Comparison of ENCODE assay signal across 32 mouse cellular contexts in genomic region chr14:34091475-34091874, GRCm38 (mm10). TPM values are rescaled to one million over a fixed set of nuclear protein-coding genes. Genes with fewer than 3 reads are reported as not detected.
DNase-seq lines count a peak whose midpoint lies in the region; ATAC-seq and TF ChIP-seq lines count a peak whose summit lies in the region.
"Had no signal": no experiment of that assay in that cellular context is flagged by ENCODE, and none has a peak within 500 bp of the region (broad histone marks: within the 10 kb centered on the region; RNA-seq: fewer than 3 reads in every experiment).

No protein-coding gene starts in this region.

- H3K4me3 ChIP-seq in heart, adult 2 months: no peak overlapping the region
- H3K4me3 ChIP-seq in liver, adult 2 months (ENCODE audit: insufficient read depth, low read depth, low read length): no peak overlapping the region
- H3K4me3 ChIP-seq in liver, embryonic 12.5 days: no peak overlapping the region
- H3K4me3 ChIP-seq in intestine, embryonic 15.5 days (replicated peaks): no peak overlapping the region
- no peak overlapping the region for H3K4me3 ChIP-seq in intestine, postnatal 0 days (ENCODE audit: low read depth, low read length)
- H3K4me3 ChIP-seq: embryonic facial prominence, embryonic 13.5 days; embryonic facial prominence, embryonic 15.5 days; forebrain, embryonic 13.5 days; forebrain, embryonic 15.5 days had no signal

- H3K79me2 ChIP-seq in heart, adult 2 months (replicated peaks; ENCODE audit: control insufficient read depth, insufficient read depth, low read length): no peaks in the 10 kb centered on the region
- no peaks in the 10 kb centered on the region for H3K79me2 ChIP-seq in liver, adult 2 months (ENCODE audit: control insufficient read depth, insufficient read depth, low read length)

- TF ChIP-seq CTCF in heart, adult 2 months (IDR thresholded peaks at IDR 0.05): no peak
- TF ChIP-seq CTCF in liver, adult 2 months (IDR thresholded peaks at IDR 0.05; ENCODE audit: low read depth, low read length): no peak
- TF ChIP-seq CTCF in intestine, postnatal 0 days (IDR thresholded peaks at IDR 0.05; ENCODE audit: low read depth): no peak

- no peaks in the 10 kb centered on the region for H3K4me1 ChIP-seq in heart, adult 2 months (ENCODE audit: control insufficient read depth, insufficient read depth, low read length)
- no peaks in the 10 kb centered on the region for H3K4me1 ChIP-seq in liver, adult 2 months (ENCODE audit: control insufficient read depth, insufficient read depth, low read length)
- H3K4me1 ChIP-seq in liver, embryonic 12.5 days: no peaks in the 10 kb centered on the region
- no peaks in the 10 kb centered on the region; the same call in 1 of the 2 replicates for H3K4me1 ChIP-seq in intestine, embryonic 15.5 days (replicated peaks)
- no peaks in the 10 kb centered on the region for H3K4me1 ChIP-seq in intestine, postnatal 0 days (replicated peaks; ENCODE audit: control insufficient read depth, insufficient read depth, low read length)
- H3K4me1 ChIP-seq: embryonic facial prominence, embryonic 13.5 days; forebrain, embryonic 13.5 days; forebrain, embryonic 15.5 days had no signal

- ATAC-seq in liver, embryonic 12.5 days: no peak
- peak; percentile 67; the same call in 1 of the 2 replicates for ATAC-seq in intestine, embryonic 15.5 days
- ATAC-seq in intestine, postnatal 0 days: peak; percentile 70
- ATAC-seq: activated CD4-positive, CD25-positive, alpha-beta regulatory T cell, adult 4 months; CD4-positive, CD25-positive, alpha-beta regulatory T cell, adult 4 months; forebrain, embryonic 13.5 days; forebrain, embryonic 15.5 days; Patski had no signal

- peak; percentile 49 for DNase-seq in heart, adult 11 months
- DNase-seq in heart, adult 2 months: no peak
- peak; percentile 26 for DNase-seq in liver, adult 2 months (ENCODE audit: extremely low read depth, low read depth, low spot score)
- no peak for DNase-seq in right cerebral cortex, postnatal 25 days
- DNase-seq in frontal cortex, postnatal 10 days (ENCODE audit: low spot score in 2 of 2): no peak
- DNase-seq: adrenal gland, adult 8-10 months; adrenal gland, postnatal 14 days; adrenal gland, postnatal 36 days; B cell, adult 2 months; cerebellum, adult 11 months; cerebellum, adult 18-20 months; cerebellum, adult 8-10 months; cerebellum, adult 9-11 months; cerebellum, postnatal 14 days; cerebellum, postnatal 36 days; embryo, embryonic 11 days had no signal

- 81% methylated on average over 5 of the region's 5 CpGs for WGBS in heart, adult 2 months
- WGBS in liver, adult 2 months: 75% methylated on average over 5 of the region's 5 CpGs
- 67% methylated on average over 5 of the region's 5 CpGs for WGBS in liver, embryonic 12.5 days (ENCODE audit: insufficient replicate concordance)
- 79% methylated on average over 5 of the region's 5 CpGs for WGBS in intestine, embryonic 15.5 days
- WGBS in intestine, postnatal 0 days: 76% methylated on average over 5 of the region's 5 CpGs

- H3K36me3 ChIP-seq in heart, adult 2 months (ENCODE audit: control insufficient read depth, insufficient read depth, low read length): no peaks in the 10 kb centered on the region
- H3K36me3 ChIP-seq in liver, adult 2 months (ENCODE audit: control insufficient read depth, insufficient read depth, low read length): no peaks in the 10 kb centered on the region
- H3K36me3 ChIP-seq in liver, embryonic 12.5 days: no peaks in the 10 kb centered on the region
- no peaks in the 10 kb centered on the region for H3K36me3 ChIP-seq in intestine, embryonic 15.5 days
- H3K36me3 ChIP-seq in intestine, postnatal 0 days (ENCODE audit: control insufficient read depth, insufficient read depth): no peaks in the 10 kb centered on the region; the same call in 1 of the 2 replicates
- H3K36me3 ChIP-seq: embryonic facial prominence, embryonic 13.5 days; embryonic facial prominence, embryonic 15.5 days; forebrain, embryonic 15.5 days; G1E had no signal

- H3K9me3 ChIP-seq in liver, embryonic 12.5 days (replicated peaks): no peaks in the 10 kb centered on the region
- no peaks in the 10 kb centered on the region for H3K9me3 ChIP-seq in intestine, embryonic 15.5 days
- H3K9me3 ChIP-seq in intestine, postnatal 0 days (ENCODE audit: control insufficient read depth): no peaks in the 10 kb centered on the region
- H3K9me3 ChIP-seq: embryonic facial prominence, embryonic 13.5 days; embryonic facial prominence, embryonic 15.5 days; forebrain, embryonic 13.5 days; forebrain, embryonic 15.5 days had no signal

- no peak for TF ChIP-seq POLR2A in heart, adult 2 months (IDR thresholded peaks at IDR 0.05; ENCODE audit: insufficient read depth, low read depth, low read length)
- no peak for TF ChIP-seq POLR2A in liver, adult 2 months (IDR thresholded peaks at IDR 0.05; ENCODE audit: extremely low read depth, insufficient read depth, low read length)

- H3K4me2 ChIP-seq in liver, embryonic 12.5 days: no peak overlapping the region
- no peak overlapping the region for H3K4me2 ChIP-seq in intestine, embryonic 15.5 days (replicated peaks)
- H3K4me2 ChIP-seq in intestine, postnatal 0 days (replicated peaks; ENCODE audit: low read depth): no peak overlapping the region
- H3K4me2 ChIP-seq: embryonic facial prominence, embryonic 13.5 days; embryonic facial prominence, embryonic 15.5 days; forebrain, embryonic 13.5 days; forebrain, embryonic 15.5 days had no signal

- no peak for TF ChIP-seq EP300 in heart, adult 2 months (IDR thresholded peaks at IDR 0.05; ENCODE audit: insufficient read depth, low read depth, low read length)

- H3K27ac ChIP-seq in heart, adult 2 months: no peak overlapping the region
- H3K27ac ChIP-seq in liver, adult 2 months (replicated peaks; ENCODE audit: insufficient read depth, low read depth, low read length): no peak overlapping the region
- H3K27ac ChIP-seq in liver, embryonic 12.5 days: no peak overlapping the region
- H3K27ac ChIP-seq in intestine, embryonic 15.5 days: no peak overlapping the region
- H3K27ac ChIP-seq in intestine, postnatal 0 days (ENCODE audit: low read depth, low read length): no peak overlapping the region
- H3K27ac ChIP-seq: embryonic facial prominence, embryonic 13.5 days; embryonic facial prominence, embryonic 15.5 days; forebrain, embryonic 13.5 days; forebrain, embryonic 15.5 days had no signal

- intact Hi-C loops in heart, adult 2 months (cut with DNase I): no loop called here

- no peak overlapping the region for H3K9ac ChIP-seq in heart, adult 2 months (ENCODE audit: low read depth, low read length)
- no peak overlapping the region for H3K9ac ChIP-seq in liver, adult 2 months (ENCODE audit: low read depth, low read length)
- no peak overlapping the region for H3K9ac ChIP-seq in liver, embryonic 12.5 days
- H3K9ac ChIP-seq in intestine, embryonic 15.5 days: no peak overlapping the region
- H3K9ac ChIP-seq in intestine, postnatal 0 days (ENCODE audit: low read depth, low read length): no peak overlapping the region
- H3K9ac ChIP-seq: embryonic facial prominence, embryonic 13.5 days; embryonic facial prominence, embryonic 15.5 days; forebrain, embryonic 13.5 days; forebrain, embryonic 15.5 days had no signal

- H3K27me3 ChIP-seq in heart, adult 2 months (ENCODE audit: control insufficient read depth, insufficient read depth, low read length): no peaks in the 10 kb centered on the region
- H3K27me3 ChIP-seq in liver, adult 2 months (ENCODE audit: control insufficient read depth, insufficient read depth, low read length): no peaks in the 10 kb centered on the region
- H3K27me3 ChIP-seq in liver, embryonic 12.5 days (replicated peaks): no peaks in the 10 kb centered on the region
- H3K27me3 ChIP-seq in intestine, embryonic 15.5 days (replicated peaks): no peaks in the 10 kb centered on the region
- H3K27me3 ChIP-seq in intestine, postnatal 0 days (replicated peaks; ENCODE audit: control insufficient read depth, insufficient read depth, low read length): no peaks in the 10 kb centered on the region
- H3K27me3 ChIP-seq: CH12.LX; embryonic facial prominence, embryonic 13.5 days; embryonic facial prominence, embryonic 15.5 days; forebrain, embryonic 13.5 days; forebrain, embryonic 15.5 days; Patski had no signal

RNA-seq across cellular contexts. Expression of gene Anxa8, which starts 5.7 kb away (rescaled TPM):
- total RNA-seq in heart, adult 2 months (2021): 1 to 10 TPM; 2.5 to 3.1 TPM
- 2.0 and 4.0 TPM in 2 replicates for polyA plus RNA-seq in heart, adult 2 months (2012; rRNA removed)
- total RNA-seq in liver, adult 2 months (2014; rRNA removed): 0.07 TPM in 1 of 2 replicates, not detected in the other
- not detected in 2 replicates for polyA plus RNA-seq in liver, adult 2 months (2012; rRNA removed)
- 0.11 TPM in 1 of 2 replicates, not detected in the other for polyA plus RNA-seq in liver, embryonic 12.5 days (2016; fragmentation: Nextera tagmentation; extraction: Ambion mirVana)
- polyA plus RNA-seq in intestine, embryonic 15.5 days (2015; fragmentation: Nextera tagmentation; extraction: Ambion mirVana): 2.9 and 4.0 TPM in 2 replicates
- polyA plus RNA-seq in intestine, postnatal 0 days (2015; fragmentation: Nextera tagmentation; extraction: Ambion mirVana): 12.1 and 16.9 TPM in 2 replicates
- total RNA-seq: common myeloid progenitor, adult 5-6 weeks; G1E had no signal
- polyA plus RNA-seq: activated CD4-positive, CD25-positive, alpha-beta regulatory T cell, adult 4 months; CD4-positive, CD25-positive, alpha-beta regulatory T cell, adult 4 months; forebrain, embryonic 13.5 days; forebrain, embryonic 15.5 days; G1E had no signal

RNA-seq across cellular contexts. Expression of gene A630023A22Rik, which starts 11.1 kb away (rescaled TPM):
- not detected for total RNA-seq in heart, adult 2 months (2021)
- polyA plus RNA-seq in heart, adult 2 months (2012; rRNA removed): not detected in 2 replicates
- not detected in 2 replicates for total RNA-seq in liver, adult 2 months (2014; rRNA removed)
- not detected in 2 replicates for polyA plus RNA-seq in liver, adult 2 months (2012; rRNA removed)
- polyA plus RNA-seq in liver, embryonic 12.5 days (2016; fragmentation: Nextera tagmentation; extraction: Ambion mirVana): not detected in 2 replicates
- polyA plus RNA-seq in intestine, embryonic 15.5 days (2015; fragmentation: Nextera tagmentation; extraction: Ambion mirVana): 0.79 and 1.5 TPM in 2 replicates
- 0.35 and 1.3 TPM in 2 replicates for polyA plus RNA-seq in intestine, postnatal 0 days (2015; fragmentation: Nextera tagmentation; extraction: Ambion mirVana)
- total RNA-seq: adrenal gland, adult 18-20 months; adrenal gland, adult 8-10 months; adrenal gland, postnatal 14 days; adrenal gland, postnatal 36 days; CH12.LX; common myeloid progenitor, adult 5-6 weeks had no signal
- polyA plus RNA-seq: activated CD4-positive, CD25-positive, alpha-beta regulatory T cell, adult 4 months; CD4-positive, CD25-positive, alpha-beta regulatory T cell, adult 4 months; embryonic facial prominence, embryonic 11.5 days; embryonic facial prominence, embryonic 13.5 days; embryonic facial prominence, embryonic 15.5 days; forebrain, embryonic 11.5 days; forebrain, embryonic 13.5 days; forebrain, embryonic 15.5 days; G1E had no signal

RNA-seq across cellular contexts. Expression of gene Antxrl, which starts 39.0 kb away (rescaled TPM):
- not detected for total RNA-seq in heart, adult 2 months (2021)
- polyA plus RNA-seq in heart, adult 2 months (2012; rRNA removed): 0.06 TPM in 2 replicates
- total RNA-seq in liver, adult 2 months (2014; rRNA removed): not detected in 2 replicates
- polyA plus RNA-seq in liver, adult 2 months (2012; rRNA removed): not detected in 2 replicates
- polyA plus RNA-seq in liver, embryonic 12.5 days (2016; fragmentation: Nextera tagmentation; extraction: Ambion mirVana): not detected in 2 replicates
- not detected in 2 replicates for polyA plus RNA-seq in intestine, embryonic 15.5 days (2015; fragmentation: Nextera tagmentation; extraction: Ambion mirVana)
- polyA plus RNA-seq in intestine, postnatal 0 days (2015; fragmentation: Nextera tagmentation; extraction: Ambion mirVana): not detected in 2 replicates
- total RNA-seq: adrenal gland, adult 18-20 months; adrenal gland, adult 8-10 months; adrenal gland, postnatal 14 days; adrenal gland, postnatal 36 days; CH12.LX; common myeloid progenitor, adult 5-6 weeks had no signal
- polyA plus RNA-seq: activated CD4-positive, CD25-positive, alpha-beta regulatory T cell, adult 4 months; CD4-positive, CD25-positive, alpha-beta regulatory T cell, adult 4 months; embryonic facial prominence, embryonic 11.5 days; embryonic facial prominence, embryonic 13.5 days; embryonic facial prominence, embryonic 15.5 days; forebrain, embryonic 11.5 days; forebrain, embryonic 13.5 days; forebrain, embryonic 15.5 days; G1E had no signal

Comparison
In these comparisons a context has a peak if more than half of its experiments do, and no peak if none do; other contexts are left out.
1. DNase-seq: peak in heart, adult 11 months (single experiment) and liver, adult 2 months (single experiment); none in heart, adult 2 months (0 of 2), right cerebral cortex, postnatal 25 days (single experiment) and frontal cortex, postnatal 10 days (0 of 2).